Mouse (Mus musculus): ENCODE results near the gene Epb41l1. TPM values are rescaled to one million over a fixed set of nuclear protein-coding genes. Genes with fewer than 3 reads are reported as not detected.

The Epb41l1 gene
- polyA plus RNA-seq, 1 experiment from 2014 or later: 1.5 TPM

- H3K36me3 ChIP-seq (ENCODE audit: control insufficient read depth, insufficient read depth, low read length): no peaks in the 10 kb centered on the region
- 66% methylated on average over 8 of the region's 8 CpGs for WGBS
- DNase-seq (ENCODE audit: low spot score): no peak
- H3K9ac ChIP-seq (ENCODE audit: low read depth, low read length): no peak overlapping the region
- H3K4me1 ChIP-seq (replicated peaks; ENCODE audit: control insufficient read depth, insufficient read depth, low read length): peaks cover 24% of the 10 kb centered on the region
- H3K27me3 ChIP-seq (replicated peaks; ENCODE audit: control insufficient read depth, insufficient read depth, low read length): peaks cover 23% of the 10 kb centered on the region
- no peak overlapping the region for H3K27ac ChIP-seq (ENCODE audit: low read depth, low read length)
- no peak overlapping the region for H3K4me2 ChIP-seq
- no peak for ATAC-seq (replicated peaks; ENCODE audit: low FRiP score)
- no peaks in the 10 kb centered on the region for H3K9me3 ChIP-seq (ENCODE audit: control insufficient read depth, low read length)
- H3K4me3 ChIP-seq (ENCODE audit: low read depth, low read length): no peak overlapping the region
Measured at GRCm38 (mm10) chr2:156473696-156474095, 53.0 kb downstream of the Epb41l1 start.

- Histone ChIP-seq H3K4me1 (replicated peaks; ENCODE audit: control insufficient read depth, insufficient read depth, low read length) (peaks cover 24% of the 10 kb centered on the region), H3K27me3 (replicated peaks; ENCODE audit: control insufficient read depth, insufficient read depth, low read length) (peaks cover 23% of the 10 kb centered on the region), H3K27ac (ENCODE audit: low read depth, low read length) (no peak overlapping the region), H3K36me3 (ENCODE audit: control insufficient read depth, insufficient read depth, low read length) (no peaks in the 10 kb centered on the region), H3K9me3 (ENCODE audit: control insufficient read depth, low read length) (no peaks in the 10 kb centered on the region), H3K9ac (ENCODE audit: low read depth, low read length) (no peak overlapping the region), H3K4me3 (ENCODE audit: low read depth, low read length) (no peak overlapping the region), H3K4me2 (no peak overlapping the region)
- ATAC-seq (replicated peaks; ENCODE audit: low FRiP score) (no peak), DNase-seq (ENCODE audit: low spot score) (no peak)
- 52% methylated on average over 3 of the region's 3 CpGs for WGBS
Measured at GRCm38 (mm10) chr2:156474111-156474510, 53.4 kb downstream of the Epb41l1 start.

- H3K27me3 ChIP-seq (replicated peaks; ENCODE audit: control insufficient read depth, insufficient read depth, low read length): peaks cover 23% of the 10 kb centered on the region
- ATAC-seq (replicated peaks; ENCODE audit: low FRiP score) (peak; percentile 16), DNase-seq (ENCODE audit: low spot score) (no peak)
- WGBS: 32% methylated on average over 12 of the region's 12 CpGs
- no peaks in the 10 kb centered on the region for H3K9me3 ChIP-seq (ENCODE audit: control insufficient read depth, low read length)
- no peaks in the 10 kb centered on the region for H3K36me3 ChIP-seq (ENCODE audit: control insufficient read depth, insufficient read depth, low read length)
- H3K27ac ChIP-seq (ENCODE audit: low read depth, low read length): 0 out of 2 replicates have a peak overlapping the region, but pooled peaks have one; percentile 2
- H3K9ac ChIP-seq (ENCODE audit: low read depth, low read length): peak overlapping the region; percentile 77
- peak overlapping the region; percentile 92 for H3K4me2 ChIP-seq
- H3K4me3 ChIP-seq (ENCODE audit: low read depth, low read length): peak overlapping the region; percentile 62
- H3K4me1 ChIP-seq (replicated peaks; ENCODE audit: control insufficient read depth, insufficient read depth, low read length): peaks cover 24% of the 10 kb centered on the region
Measured at GRCm38 (mm10) chr2:156474891-156475284, 54.2 kb downstream of the Epb41l1 start.

GRCm38 (mm10) chr2:156475285-156476110 lies 54.8 kb downstream of the Epb41l1 start:
- peak overlapping the region; percentile 28; the same call in 1 of the 2 replicates for H3K27ac ChIP-seq (ENCODE audit: low read depth, low read length)

GRCm38 (mm10) chr2:156476111-156476747 lies 55.5 kb downstream of the Epb41l1 start:
- H3K9me3 ChIP-seq (ENCODE audit: control insufficient read depth, low read length): no peaks in the 10 kb centered on the region
- H3K27ac ChIP-seq (ENCODE audit: low read depth, low read length): no peak overlapping the region
- peaks cover 24% of the 10 kb centered on the region for H3K4me1 ChIP-seq (replicated peaks; ENCODE audit: control insufficient read depth, insufficient read depth, low read length)
- ATAC-seq (replicated peaks; ENCODE audit: low FRiP score) (no peak), DNase-seq (ENCODE audit: low spot score) (no peak)
- 25% methylated on average over 8 of the region's 8 CpGs for WGBS
- H3K4me3 ChIP-seq (ENCODE audit: low read depth, low read length): peak overlapping the region; percentile 62
- H3K27me3 ChIP-seq (replicated peaks; ENCODE audit: control insufficient read depth, insufficient read depth, low read length): peaks cover 23% of the 10 kb centered on the region
- H3K36me3 ChIP-seq (ENCODE audit: control insufficient read depth, insufficient read depth, low read length): no peaks in the 10 kb centered on the region
- H3K4me2 ChIP-seq: peak overlapping the region; percentile 92
- peak overlapping the region; percentile 77 for H3K9ac ChIP-seq (ENCODE audit: low read depth, low read length)

More at GRCm38 (mm10) chr2:156475285-156476110, 54.8 kb downstream of the Epb41l1 start:
- ATAC-seq (replicated peaks; ENCODE audit: low FRiP score) (peak; percentile 74), DNase-seq (ENCODE audit: low spot score) (peak; percentile 73)
- peak overlapping the region; percentile 77 for H3K9ac ChIP-seq (ENCODE audit: low read depth, low read length)
- H3K4me2 ChIP-seq: peak overlapping the region; percentile 92
- H3K36me3 ChIP-seq (ENCODE audit: control insufficient read depth, insufficient read depth, low read length): no peaks in the 10 kb centered on the region
- WGBS: 1% methylated on average over 60 of the region's 80 CpGs
- no peaks in the 10 kb centered on the region for H3K9me3 ChIP-seq (ENCODE audit: control insufficient read depth, low read length)
- peaks cover 23% of the 10 kb centered on the region for H3K27me3 ChIP-seq (replicated peaks; ENCODE audit: control insufficient read depth, insufficient read depth, low read length)
- peak overlapping the region; percentile 62 for H3K4me3 ChIP-seq (ENCODE audit: low read depth, low read length)
- peaks cover 24% of the 10 kb centered on the region for H3K4me1 ChIP-seq (replicated peaks; ENCODE audit: control insufficient read depth, insufficient read depth, low read length)

GRCm38 (mm10) chr2:156476748-156477151 lies 56.0 kb downstream of the Epb41l1 start:
- DNase-seq (ENCODE audit: low spot score) (no peak), ATAC-seq (replicated peaks; ENCODE audit: low FRiP score) (no peak)
- H3K9ac ChIP-seq (ENCODE audit: low read depth, low read length): no peak overlapping the region
- no peaks in the 10 kb centered on the region for H3K9me3 ChIP-seq (ENCODE audit: control insufficient read depth, low read length)
- no peak overlapping the region for H3K27ac ChIP-seq (ENCODE audit: low read depth, low read length)
- H3K36me3 ChIP-seq (ENCODE audit: control insufficient read depth, insufficient read depth, low read length): no peaks in the 10 kb centered on the region
- peak overlapping the region; percentile 92 for H3K4me2 ChIP-seq
- peaks cover 23% of the 10 kb centered on the region for H3K27me3 ChIP-seq (replicated peaks; ENCODE audit: control insufficient read depth, insufficient read depth, low read length)
- no peak overlapping the region for H3K4me3 ChIP-seq (ENCODE audit: low read depth, low read length)
- WGBS: 51% methylated on average over 5 of the region's 5 CpGs
- H3K4me1 ChIP-seq (replicated peaks; ENCODE audit: control insufficient read depth, insufficient read depth, low read length): peaks cover 24% of the 10 kb centered on the region

- Histone ChIP-seq H3K4me2 (no peak overlapping the region), H3K4me3 (ENCODE audit: low read depth, low read length) (no peak overlapping the region), H3K9ac (ENCODE audit: low read depth, low read length) (no peak overlapping the region), H3K27me3 (replicated peaks; ENCODE audit: control insufficient read depth, insufficient read depth, low read length) (peaks cover 23% of the 10 kb centered on the region), H3K4me1 (replicated peaks; ENCODE audit: control insufficient read depth, insufficient read depth, low read length) (peaks cover 20% of the 10 kb centered on the region), H3K9me3 (ENCODE audit: control insufficient read depth, low read length) (no peaks in the 10 kb centered on the region), H3K36me3 (ENCODE audit: control insufficient read depth, insufficient read depth, low read length) (no peaks in the 10 kb centered on the region), H3K27ac (ENCODE audit: low read depth, low read length) (no peak overlapping the region)
- WGBS: 62% methylated on average over 13 of the region's 13 CpGs
- ATAC-seq (replicated peaks; ENCODE audit: low FRiP score) (no peak), DNase-seq (ENCODE audit: low spot score) (no peak)
Measured at GRCm38 (mm10) chr2:156478046-156478690, 57.5 kb downstream of the Epb41l1 start.

- H3K4me2 ChIP-seq: no peak overlapping the region
- no peak overlapping the region for H3K4me3 ChIP-seq (ENCODE audit: low read depth, low read length)
- H3K4me1 ChIP-seq (replicated peaks; ENCODE audit: control insufficient read depth, insufficient read depth, low read length): peaks cover 15% of the 10 kb centered on the region
- no peaks in the 10 kb centered on the region for H3K9me3 ChIP-seq (ENCODE audit: control insufficient read depth, low read length)
- no peak for ATAC-seq (replicated peaks; ENCODE audit: low FRiP score)
- peaks cover 23% of the 10 kb centered on the region for H3K27me3 ChIP-seq (replicated peaks; ENCODE audit: control insufficient read depth, insufficient read depth, low read length)
- DNase-seq (ENCODE audit: low spot score): no peak
- WGBS: 53% methylated on average over 7 of the region's 7 CpGs
- H3K9ac ChIP-seq (ENCODE audit: low read depth, low read length): no peak overlapping the region
- H3K36me3 ChIP-seq (ENCODE audit: control insufficient read depth, insufficient read depth, low read length): no peaks in the 10 kb centered on the region
- H3K27ac ChIP-seq (ENCODE audit: low read depth, low read length): no peak overlapping the region
Measured at GRCm38 (mm10) chr2:156479833-156480232, 59.1 kb downstream of the Epb41l1 start.
